Mouse (Mus musculus) c-Kit-positive CD71-positive TER-119-positive erythroid progenitor cells, embryonic 14.5 days (primary cell): ENCODE measurements at regions not wholly inside any gene's neighbourhood (a gene's known extent, or its start where the extent isn't known, plus 50 kb on each side); places are given as distances from the start of the nearest gene placed in this dataset.

Source experiments
- DNase-seq: peaks from one replicate; pipeline ENCODE4 v3.0.0-alpha.2; 2013; ENCODE audit warnings: low spot score

- DNase-seq: no peak
These were observed 95.9 kb upstream of the Slc13a1 start for GRCm38 (mm10) chr6:24263796-24264195.

GRCm38 (mm10) chr6:24262578-24262977 is 94.7 kb upstream of the Slc13a1 start:
- no peak for DNase-seq

- DNase-seq: no peak
These were observed 77.7 kb upstream of the Slc13a1 start for GRCm38 (mm10) chr6:24245591-24245990.

GRCm38 (mm10) chr6:24238541-24238940 is 70.6 kb upstream of the Slc13a1 start:
- DNase-seq: no peak

- no peak for DNase-seq
These were observed 70.2 kb upstream of the Slc13a1 start for GRCm38 (mm10) chr6:24238054-24238453.

- no peak for DNase-seq
These were observed 65.7 kb upstream of the Slc13a1 start for GRCm38 (mm10) chr6:24233626-24234025.

GRCm38 (mm10) chr6:24220589-24220988 is 52.7 kb upstream of the Slc13a1 start:
- no peak for DNase-seq

GRCm38 (mm10) chr6:24219882-24220522 is 52.1 kb upstream of the Slc13a1 start:
- no peak for DNase-seq
